Mouse (Mus musculus): ENCODE data around the gene Six5. TPM values are rescaled to one million over a fixed set of nuclear protein-coding genes. Genes with fewer than 3 reads are reported as not detected.

The Six5 gene
- polyA plus RNA-seq, 1 experiment from 2014 or later = 1.9 TPM

DNA sequence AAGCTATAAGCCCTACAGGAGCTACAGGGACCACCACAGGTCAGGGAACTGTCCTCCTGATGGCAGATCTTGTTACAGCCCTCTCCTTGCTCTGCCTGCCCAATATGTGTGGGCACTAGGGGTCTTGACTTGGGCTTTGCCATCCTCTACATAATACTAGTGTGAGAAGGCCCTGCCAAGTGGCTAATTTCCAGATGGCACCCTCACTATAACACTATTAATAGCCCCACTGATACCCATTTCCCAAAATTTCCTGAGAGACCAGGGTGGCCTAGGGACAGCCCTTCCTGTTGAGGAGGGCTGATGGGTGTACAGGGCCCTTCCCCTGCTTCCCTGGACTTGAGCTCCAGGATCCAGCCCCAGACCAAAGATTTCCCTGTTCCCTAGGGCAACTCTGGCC, 3.5 kb downstream of the Six5 start:
- H3K4me3 ChIP-seq (ENCODE audit: low read length) = no peak overlapping the region
- peaks cover 3% of the 10 kb centered on the region for H3K36me3 ChIP-seq (ENCODE audit: control insufficient read depth, insufficient read depth, low read length)
- no peak for ATAC-seq
- no peaks in the 10 kb centered on the region; the same call in 1 of the 2 replicates for H3K9me3 ChIP-seq (ENCODE audit: control insufficient read depth, low read length)
- no peak overlapping the region for H3K4me2 ChIP-seq (ENCODE audit: low read length)
- peaks cover 8% of the 10 kb centered on the region for H3K27me3 ChIP-seq (replicated peaks; ENCODE audit: control insufficient read depth, insufficient read depth, low read length)
- no peak overlapping the region for H3K9ac ChIP-seq (ENCODE audit: low read depth, low read length)
- peaks cover 32% of the 10 kb centered on the region for H3K4me1 ChIP-seq (ENCODE audit: control insufficient read depth, insufficient read depth, low read depth, low read length)
- H3K27ac ChIP-seq (ENCODE audit: low read depth, low read length) = no peak overlapping the region

DNA sequence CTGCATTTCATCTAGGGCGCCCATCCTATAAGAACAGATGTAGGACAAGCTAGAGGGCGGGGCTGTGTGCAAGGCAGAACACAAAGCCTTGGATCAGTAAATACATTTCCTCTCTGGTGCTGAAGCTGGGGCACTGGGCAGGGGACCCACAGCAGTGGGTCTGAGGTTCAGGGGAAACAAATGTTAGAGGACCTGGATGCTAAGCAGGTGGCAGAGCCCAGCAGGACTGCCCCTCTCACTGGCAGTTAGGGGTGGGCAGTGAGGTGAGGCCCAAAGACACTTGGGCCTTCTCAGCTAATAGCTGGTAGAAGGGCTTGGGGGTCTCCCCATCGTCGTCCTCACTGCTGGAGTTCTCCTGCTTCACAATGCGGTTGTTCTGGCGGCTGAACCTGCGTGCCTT, 4.4 kb downstream of the Six5 start:
- no peaks in the 10 kb centered on the region; the same call in 1 of the 2 replicates for H3K9me3 ChIP-seq (ENCODE audit: control insufficient read depth, low read length)
- no peak overlapping the region for H3K4me2 ChIP-seq (ENCODE audit: low read length)
- H3K4me3 ChIP-seq (ENCODE audit: low read length) = no peak overlapping the region
- no peak overlapping the region for H3K9ac ChIP-seq (ENCODE audit: low read depth, low read length)
- no peak for ATAC-seq
- 54% methylated on average over 6 of the region's 7 CpGs for WGBS
- no peak overlapping the region for H3K27ac ChIP-seq (ENCODE audit: low read depth, low read length)
- H3K27me3 ChIP-seq (replicated peaks; ENCODE audit: control insufficient read depth, insufficient read depth, low read length) = peaks cover 8% of the 10 kb centered on the region
- peaks cover 25% of the 10 kb centered on the region for H3K4me1 ChIP-seq (ENCODE audit: control insufficient read depth, insufficient read depth, low read depth, low read length)
- H3K36me3 ChIP-seq (ENCODE audit: control insufficient read depth, insufficient read depth, low read length) = peaks cover 8% of the 10 kb centered on the region

DNA sequence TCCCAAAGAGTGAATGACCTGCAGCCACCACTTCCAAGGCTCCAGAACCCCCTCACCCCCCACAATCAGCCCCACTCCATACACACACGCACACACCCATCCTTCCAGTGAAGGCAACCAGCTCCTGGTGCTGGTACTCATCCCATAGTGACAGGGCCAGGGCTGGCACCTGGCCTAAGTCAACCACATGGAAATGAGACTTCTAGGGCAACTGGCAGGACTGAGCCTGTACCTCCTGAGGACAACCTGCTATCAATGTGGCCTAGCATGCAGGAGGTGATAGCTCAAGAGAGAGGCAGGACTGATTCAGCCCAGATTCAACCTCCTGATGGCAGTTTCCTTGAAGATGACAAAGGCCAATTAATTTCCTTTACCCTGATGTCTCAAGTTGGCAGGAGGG, 5.9 kb downstream of the Six5 start:
- Histone ChIP-seq H3K9me3 (ENCODE audit: control insufficient read depth, low read length) (no peaks in the 10 kb centered on the region; the same call in 1 of the 2 replicates), H3K27ac (ENCODE audit: low read depth, low read length) (no peak overlapping the region), H3K36me3 (ENCODE audit: control insufficient read depth, insufficient read depth, low read length) (peaks cover 8% of the 10 kb centered on the region), H3K4me2 (ENCODE audit: low read length) (no peak overlapping the region), H3K4me3 (ENCODE audit: low read length) (no peak overlapping the region), H3K4me1 (ENCODE audit: control insufficient read depth, insufficient read depth, low read depth, low read length) (peaks cover 11% of the 10 kb centered on the region), H3K27me3 (replicated peaks; ENCODE audit: control insufficient read depth, insufficient read depth, low read length) (no peaks in the 10 kb centered on the region; the same call in none of the 2 replicates), H3K9ac (ENCODE audit: low read depth, low read length) (no peak overlapping the region)
- no peak for ATAC-seq
- 86% methylated on average over 1 of the region's 1 CpGs for WGBS

DNA sequence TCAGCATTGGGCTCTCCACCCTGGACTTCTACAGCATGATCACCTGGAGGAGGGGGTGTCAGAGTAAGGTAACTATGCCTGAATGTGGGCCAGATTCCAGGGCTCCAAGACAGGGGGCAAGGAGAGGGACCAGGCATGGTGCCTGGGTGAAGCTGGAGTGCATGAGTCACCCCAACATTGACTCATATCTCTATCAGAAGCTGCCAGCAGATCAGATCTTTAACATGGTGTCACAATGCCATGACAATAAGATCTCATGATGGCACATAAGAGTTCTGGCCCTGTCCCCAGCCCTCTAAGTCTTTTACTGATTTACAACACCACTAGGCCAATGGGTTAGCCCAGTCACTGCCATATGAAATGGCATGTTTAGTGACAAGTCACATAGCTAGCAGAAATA, 9.3 kb downstream of the Six5 start:
- H3K9ac ChIP-seq (ENCODE audit: low read depth, low read length) = no peak overlapping the region
- H3K4me2 ChIP-seq (ENCODE audit: low read length) = no peak overlapping the region
- H3K27me3 ChIP-seq (replicated peaks; ENCODE audit: control insufficient read depth, insufficient read depth, low read length) = no peaks in the 10 kb centered on the region
- no peak overlapping the region for H3K27ac ChIP-seq (ENCODE audit: low read depth, low read length)
- H3K9me3 ChIP-seq (ENCODE audit: control insufficient read depth, low read length) = no peaks in the 10 kb centered on the region; the same call in 1 of the 2 replicates
- ATAC-seq = no peak
- no peak overlapping the region for H3K4me3 ChIP-seq (ENCODE audit: low read length)
- H3K4me1 ChIP-seq (ENCODE audit: control insufficient read depth, insufficient read depth, low read depth, low read length) = no peaks in the 10 kb centered on the region
- peaks cover 8% of the 10 kb centered on the region for H3K36me3 ChIP-seq (ENCODE audit: control insufficient read depth, insufficient read depth, low read length)

DNA sequence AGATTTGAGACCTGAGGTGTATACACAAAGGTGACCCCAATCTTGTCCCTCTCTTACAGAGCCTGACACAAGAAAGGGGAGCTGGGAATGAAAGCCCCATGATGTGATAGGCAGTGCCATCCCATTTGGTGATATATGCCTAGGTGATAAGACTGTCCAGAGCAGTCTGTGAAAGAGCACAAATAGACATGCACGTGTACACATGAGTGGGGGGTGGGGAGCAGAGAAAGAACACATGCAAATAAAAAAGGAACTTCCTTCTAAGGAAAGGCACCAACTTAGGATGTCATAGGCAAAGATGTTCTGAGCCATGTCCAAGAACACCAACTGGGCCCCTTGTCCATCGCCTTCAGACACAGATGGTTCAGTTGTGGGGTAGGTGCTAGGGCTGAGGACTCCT, 10.1 kb downstream of the Six5 start:
- WGBS = 82% methylated on average over 2 of the region's 2 CpGs
- Histone ChIP-seq H3K9ac (ENCODE audit: low read depth, low read length) (no peak overlapping the region), H3K27ac (ENCODE audit: low read depth, low read length) (no peak overlapping the region), H3K4me2 (ENCODE audit: low read length) (no peak overlapping the region), H3K36me3 (ENCODE audit: control insufficient read depth, insufficient read depth, low read length) (peaks cover 8% of the 10 kb centered on the region), H3K4me3 (ENCODE audit: low read length) (no peak overlapping the region), H3K27me3 (replicated peaks; ENCODE audit: control insufficient read depth, insufficient read depth, low read length) (no peaks in the 10 kb centered on the region), H3K9me3 (ENCODE audit: control insufficient read depth, low read length) (no peaks in the 10 kb centered on the region; the same call in 1 of the 2 replicates), H3K4me1 (ENCODE audit: control insufficient read depth, insufficient read depth, low read depth, low read length) (no peaks in the 10 kb centered on the region)
- no peak for ATAC-seq

DNA sequence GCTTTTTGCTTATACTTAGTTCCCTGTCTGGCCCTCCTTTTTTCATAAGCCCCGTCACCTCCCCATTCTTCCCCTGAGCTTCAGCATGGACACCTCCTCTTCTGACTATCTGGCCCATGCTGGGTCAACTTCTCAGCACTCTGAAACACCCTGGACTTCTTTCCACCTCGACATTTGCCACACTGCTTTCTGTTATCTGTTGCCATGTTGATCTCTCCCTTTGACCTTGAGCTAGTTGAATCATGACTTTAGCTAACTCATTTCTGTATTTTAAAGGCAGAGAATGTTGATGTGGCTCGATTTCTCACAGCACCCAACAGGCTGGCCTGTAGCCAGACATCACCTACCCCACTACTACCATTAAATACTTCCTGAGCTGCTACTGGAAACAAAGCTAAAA, 13.0 kb downstream of the Six5 start:
- Histone ChIP-seq H3K27ac (ENCODE audit: low read depth, low read length) (no peak overlapping the region), H3K4me1 (ENCODE audit: control insufficient read depth, insufficient read depth, low read depth, low read length) (no peaks in the 10 kb centered on the region), H3K9ac (ENCODE audit: low read depth, low read length) (no peak overlapping the region), H3K27me3 (replicated peaks; ENCODE audit: control insufficient read depth, insufficient read depth, low read length) (no peaks in the 10 kb centered on the region; the same call in 1 of the 2 replicates), H3K4me2 (ENCODE audit: low read length) (no peak overlapping the region), H3K4me3 (ENCODE audit: low read length) (no peak overlapping the region), H3K9me3 (ENCODE audit: control insufficient read depth, low read length) (no peaks in the 10 kb centered on the region; the same call in 1 of the 2 replicates), H3K36me3 (ENCODE audit: control insufficient read depth, insufficient read depth, low read length) (peaks cover 8% of the 10 kb centered on the region)
- 64% methylated on average over 3 of the region's 3 CpGs for WGBS
- no peak for ATAC-seq

DNA sequence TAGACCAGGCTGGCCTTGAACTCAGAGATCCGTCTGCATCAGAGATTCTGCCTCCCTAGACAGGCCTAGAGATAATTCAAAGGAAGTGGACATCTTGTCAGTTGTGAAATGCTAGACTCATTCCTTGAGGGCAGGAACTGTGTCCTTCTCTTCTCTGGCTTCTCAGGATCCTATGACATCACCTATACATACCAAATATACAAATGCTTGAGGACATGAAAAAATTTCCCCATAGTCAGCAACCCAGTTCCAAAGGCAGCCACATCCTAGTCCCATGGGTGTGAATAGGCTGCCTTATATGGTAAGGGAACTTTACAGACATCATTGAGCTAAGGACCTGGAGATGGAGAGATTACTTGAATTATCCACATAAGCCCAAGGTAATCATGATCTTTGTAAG, 15.2 kb downstream of the Six5 start:
- Histone ChIP-seq H3K9ac (ENCODE audit: low read depth, low read length) (no peak overlapping the region), H3K36me3 (ENCODE audit: control insufficient read depth, insufficient read depth, low read length) (no peaks in the 10 kb centered on the region), H3K4me1 (ENCODE audit: control insufficient read depth, insufficient read depth, low read depth, low read length) (no peaks in the 10 kb centered on the region), H3K27ac (ENCODE audit: low read depth, low read length) (no peak overlapping the region), H3K27me3 (replicated peaks; ENCODE audit: control insufficient read depth, insufficient read depth, low read length) (no peaks in the 10 kb centered on the region; the same call in 1 of the 2 replicates), H3K9me3 (ENCODE audit: control insufficient read depth, low read length) (no peaks in the 10 kb centered on the region), H3K4me2 (ENCODE audit: low read length) (no peak overlapping the region), H3K4me3 (ENCODE audit: low read length) (no peak overlapping the region)
- no peak for ATAC-seq
- 82% methylated on average over 1 of the region's 1 CpGs for WGBS

DNA sequence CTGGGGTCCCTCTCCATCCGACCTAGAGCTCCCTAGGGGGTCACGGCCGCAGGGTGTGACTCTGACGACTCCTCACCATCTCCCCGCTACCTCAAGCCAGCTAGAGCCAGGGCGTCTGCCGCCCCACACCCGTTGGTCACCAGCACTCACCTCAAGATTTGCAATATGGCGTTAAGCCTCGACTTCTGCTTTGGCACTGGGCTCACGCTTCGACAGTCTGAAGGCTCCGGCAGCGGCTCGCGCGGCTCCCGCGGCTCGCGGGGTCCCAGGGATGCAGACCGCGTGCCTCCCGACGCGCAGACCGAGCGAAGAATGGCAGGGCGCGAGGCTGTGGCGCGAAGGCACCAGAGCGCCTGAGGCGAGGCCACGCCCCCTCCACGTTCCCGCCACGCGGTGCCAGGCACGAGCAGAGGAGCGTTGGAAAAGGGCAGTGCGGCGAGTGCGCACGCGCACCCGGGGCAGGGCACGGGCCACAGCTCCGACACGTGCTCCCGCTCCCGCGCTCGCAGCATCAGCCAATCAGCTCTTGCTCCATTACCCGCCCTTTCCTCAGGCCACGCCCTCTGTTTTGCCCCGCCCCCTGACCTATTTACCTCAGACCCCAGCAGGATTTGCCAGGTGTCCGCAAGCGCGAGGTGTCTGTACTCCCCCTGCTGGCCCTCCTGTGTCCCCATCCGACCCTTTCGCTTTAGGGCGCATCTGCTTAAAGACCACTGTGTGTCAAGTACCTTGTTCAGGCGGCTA, 23.8 kb downstream of the Six5 start, which contains the start of gene Gm4969:
Gene Gm4969, minus strand, starts transcription at position 341 of the 744 bp plus-strand sequence.
- H3K27me3 ChIP-seq (replicated peaks; ENCODE audit: control insufficient read depth, insufficient read depth, low read length) = no peaks in the 10 kb centered on the region
- peak; percentile 77 for ATAC-seq
- H3K4me1 ChIP-seq (ENCODE audit: control insufficient read depth, insufficient read depth, low read depth, low read length) = peaks cover 20% of the 10 kb centered on the region
- peak within 1 kb of the TSS; percentile 34 for H3K27ac ChIP-seq (ENCODE audit: low read depth, low read length)
- no peaks in the 10 kb centered on the region for H3K9me3 ChIP-seq (ENCODE audit: control insufficient read depth, low read length)
- peak within 1 kb of the TSS; percentile 64 for H3K4me2 ChIP-seq (ENCODE audit: low read length)
- no peaks in the 10 kb centered on the region for H3K36me3 ChIP-seq (ENCODE audit: control insufficient read depth, insufficient read depth, low read length)
- peak within 1 kb of the TSS; percentile 42 for H3K4me3 ChIP-seq (ENCODE audit: low read length)
- H3K9ac ChIP-seq (ENCODE audit: low read depth, low read length) = peak within 1 kb of the TSS; percentile 60
- 24% methylated on average over 48 of the region's 64 CpGs for WGBS

DNA sequence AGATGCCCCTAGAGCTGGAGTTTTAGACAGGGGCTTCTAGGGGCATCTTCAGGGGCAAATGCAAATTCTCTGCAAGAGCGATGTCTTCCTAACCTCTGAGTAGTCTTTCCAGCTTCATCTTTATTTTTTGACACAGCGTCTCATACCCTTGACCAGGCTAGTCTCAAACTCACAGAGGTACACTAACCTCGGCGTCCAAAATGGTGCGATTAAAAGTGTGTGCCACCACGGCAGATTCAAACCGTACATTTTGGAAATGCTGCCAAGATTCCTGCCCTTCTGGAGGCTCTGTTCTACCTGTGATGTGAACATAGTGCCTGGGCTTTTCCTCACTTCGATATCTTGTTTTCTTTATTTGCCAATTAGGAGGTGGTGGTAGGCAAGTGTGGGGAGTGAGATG, 24.7 kb downstream of the Six5 start:
- Histone ChIP-seq H3K9me3 (ENCODE audit: control insufficient read depth, low read length) (no peaks in the 10 kb centered on the region), H3K27ac (ENCODE audit: low read depth, low read length) (no peak overlapping the region; the same call in 1 of the 2 replicates), H3K4me2 (ENCODE audit: low read length) (no peak overlapping the region), H3K36me3 (ENCODE audit: control insufficient read depth, insufficient read depth, low read length) (no peaks in the 10 kb centered on the region), H3K9ac (ENCODE audit: low read depth, low read length) (no peak overlapping the region), H3K27me3 (replicated peaks; ENCODE audit: control insufficient read depth, insufficient read depth, low read length) (no peaks in the 10 kb centered on the region), H3K4me3 (ENCODE audit: low read length) (no peak overlapping the region), H3K4me1 (ENCODE audit: control insufficient read depth, insufficient read depth, low read depth, low read length) (peaks cover 20% of the 10 kb centered on the region)
- peak; percentile 28 for ATAC-seq
- 93% methylated on average over 8 of the region's 8 CpGs for WGBS

All from hindbrain, embryonic 16.5 days (tissue).